Mouse (Mus musculus) G1E (cell line): ENCODE results near the gene Rufy3.

Source experiments
- CTCF ChIP-seq: IDR thresholded peaks from 2 replicates; pipeline ENCODE4 v1.5.1; 2012; ENCODE audit warnings: low read depth, low read length, inconsistent platforms, mixed read lengths
- GATA1 ChIP-seq: IDR thresholded peaks from 2 replicates; pipeline ENCODE4 v1.6.1; 2012; ENCODE audit warnings: borderline replicate concordance, low read length, inconsistent platforms, mixed read lengths
- POLR2AphosphoS5 ChIP-seq: IDR thresholded peaks from 2 replicates; pipeline ENCODE4 v1.6.1; 2012; ENCODE audit warnings: low read depth, low read length, inconsistent platforms; ENCODE audit not compliant: insufficient replicate concordance
- TAL1 ChIP-seq: conservative IDR thresholded peaks from 2 replicates; pipeline ENCODE4 v1.6.1; 2012; ENCODE audit warnings: low read depth, low read length, inconsistent platforms, mixed read lengths

GRCm38 (mm10) chr5:88699251-88699913 lies 134.5 kb downstream of the Rufy3 start:
- no peak for TF ChIP-seq POLR2AphosphoS5
- TF ChIP-seq CTCF: no peak
- no peak for TF ChIP-seq TAL1
- TF ChIP-seq GATA1: no peak
